Mouse (Mus musculus): ENCODE results near the gene Fam120a.

The Fam120a gene

GRCm38 (mm10) chr13:48965559-48966525 is 2.0 kb downstream of the Fam120a start:
- peak; percentile 82 for DNase-seq (ENCODE audit: low spot score in 2 of 2)

GRCm38 (mm10) chr13:48964850-48965249 is 3.0 kb downstream of the Fam120a start:
- no peak for DNase-seq (ENCODE audit: low spot score in 2 of 2)

GRCm38 (mm10) chr13:48963111-48963510 is 4.7 kb downstream of the Fam120a start:
- no peak for DNase-seq (ENCODE audit: low spot score in 2 of 2)

- DNase-seq (ENCODE audit: low spot score in 2 of 2), result peak; percentile 26 to 34
These were observed 5.3 kb downstream of the Fam120a start for GRCm38 (mm10) chr13:48962519-48962918.

- no peak for DNase-seq (ENCODE audit: low spot score in 2 of 2)
These were observed 9.2 kb downstream of the Fam120a start for GRCm38 (mm10) chr13:48958608-48959007.

- no peak for DNase-seq (ENCODE audit: low spot score in 2 of 2)
These were observed 13.0 kb downstream of the Fam120a start for GRCm38 (mm10) chr13:48954825-48955224.

GRCm38 (mm10) chr13:48950600-48951241 is 17.1 kb downstream of the Fam120a start:
- DNase-seq (ENCODE audit: low spot score in 2 of 2), result no peak

GRCm38 (mm10) chr13:48948951-48949350 is 18.9 kb downstream of the Fam120a start:
- no peak for DNase-seq (ENCODE audit: low spot score in 2 of 2)

- no peak for DNase-seq (ENCODE audit: low spot score in 2 of 2)
These were observed 23.2 kb downstream of the Fam120a start for GRCm38 (mm10) chr13:48944571-48944970.

- DNase-seq (ENCODE audit: low spot score in 2 of 2), result no peak
These were observed 25.3 kb downstream of the Fam120a start for GRCm38 (mm10) chr13:48942471-48942870.

- no peak for DNase-seq (ENCODE audit: low spot score in 2 of 2)
These were observed 26.0 kb downstream of the Fam120a start for GRCm38 (mm10) chr13:48941773-48942172.

- DNase-seq (ENCODE audit: low spot score in 2 of 2), result no peak
These were observed 33.2 kb downstream of the Fam120a start for GRCm38 (mm10) chr13:48934597-48934996.

- DNase-seq (ENCODE audit: low spot score in 2 of 2), result no peak
These were observed 35.1 kb downstream of the Fam120a start for GRCm38 (mm10) chr13:48932692-48933091.

- DNase-seq (ENCODE audit: low spot score in 2 of 2), result no peak
These were observed 36.1 kb downstream of the Fam120a start for GRCm38 (mm10) chr13:48931687-48932086.

GRCm38 (mm10) chr13:48931232-48931631 is 36.6 kb downstream of the Fam120a start:
- no peak for DNase-seq (ENCODE audit: low spot score in 2 of 2)

GRCm38 (mm10) chr13:48929535-48930110 is 38.2 kb downstream of the Fam120a start:
- no peak for DNase-seq (ENCODE audit: low spot score in 2 of 2)

- DNase-seq (ENCODE audit: low spot score in 2 of 2), result no peak
These were observed 40.2 kb downstream of the Fam120a start for GRCm38 (mm10) chr13:48927609-48928008.

- no peak for DNase-seq (ENCODE audit: low spot score in 2 of 2)
These were observed 45.1 kb downstream of the Fam120a start for GRCm38 (mm10) chr13:48922712-48923111.

GRCm38 (mm10) chr13:48921256-48921655 is 46.6 kb downstream of the Fam120a start:
- DNase-seq (ENCODE audit: low spot score in 2 of 2), result no peak

- no peak for DNase-seq (ENCODE audit: low spot score in 2 of 2)
These were observed 47.9 kb downstream of the Fam120a start for GRCm38 (mm10) chr13:48919756-48920415.

GRCm38 (mm10) chr13:48917113-48917599 is 50.7 kb downstream of the Fam120a start:
- no peak for DNase-seq (ENCODE audit: low spot score in 2 of 2)

- peak in 1 of 2 experiments; percentile 18 for DNase-seq (ENCODE audit: low spot score in 2 of 2)
These were observed 54.1 kb downstream of the Fam120a start for GRCm38 (mm10) chr13:48913680-48914079.

Data from heart, adult 9 months (tissue).